Mouse (Mus musculus): ENCODE measurements around the gene Mrps31. TPM values are rescaled to one million over a fixed set of nuclear protein-coding genes. Genes with fewer than 3 reads are reported as not detected.
A peak's percentile ranks its signal among the peaks of the same experiment; 100 is the strongest.

Gene Mrps31
- 10 to 100 TPM; 21.4 to 23.3 TPM for total RNA-seq (2021)
- long read RNA-seq, experiment 1, transcript Mrps31-201 (7 exons, 1,515 nt): major isoform, 36 of 40 reads
- long read RNA-seq, experiment 1, partial matches to known transcripts: 1 of 40 reads
- long read RNA-seq, experiment 1, other reads (novel, unspliced or antisense): 3 of 40 reads
- long read RNA-seq, experiment 2, transcript Mrps31-201 (7 exons, 1,515 nt): major isoform, 24 of 26 reads
- long read RNA-seq, experiment 2, partial matches to known transcripts: 1 of 26 reads
- long read RNA-seq, experiment 2, other reads (novel, unspliced or antisense): 1 of 26 reads

DNA sequence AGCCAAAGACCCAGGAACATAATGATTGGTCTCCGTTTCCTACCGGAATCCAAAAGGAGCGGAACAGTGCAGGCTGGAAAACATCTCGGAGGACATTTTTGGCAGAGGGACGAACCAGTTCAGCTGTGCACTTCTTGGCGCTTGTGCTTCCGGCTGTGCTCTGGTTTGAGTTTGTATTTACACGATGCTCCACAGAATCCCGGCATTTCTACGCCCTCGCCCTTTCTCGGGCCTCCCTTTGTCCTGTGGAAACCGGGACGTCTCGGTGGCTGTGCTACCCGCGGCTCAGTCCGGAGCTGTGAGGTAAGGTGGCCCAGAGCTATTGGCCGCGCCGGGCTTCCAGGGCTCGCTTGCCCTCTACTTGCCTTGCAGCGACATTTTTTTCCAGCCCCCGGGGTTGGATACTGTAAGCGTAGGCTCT, at the start of gene Mrps31:
TSS of gene Mrps31 (plus strand) at position 80 of the 421 bp plus-strand sequence.
- DNase-seq (ENCODE audit: low spot score in 2 of 2): peak; percentile 89 to 92
- intact Hi-C loops (cut with DNase I): loop anchor here (2.0 kb wide), 1 partner anchor 218 kb away; the partner anchor contains the start of gene Vps36

DNA sequence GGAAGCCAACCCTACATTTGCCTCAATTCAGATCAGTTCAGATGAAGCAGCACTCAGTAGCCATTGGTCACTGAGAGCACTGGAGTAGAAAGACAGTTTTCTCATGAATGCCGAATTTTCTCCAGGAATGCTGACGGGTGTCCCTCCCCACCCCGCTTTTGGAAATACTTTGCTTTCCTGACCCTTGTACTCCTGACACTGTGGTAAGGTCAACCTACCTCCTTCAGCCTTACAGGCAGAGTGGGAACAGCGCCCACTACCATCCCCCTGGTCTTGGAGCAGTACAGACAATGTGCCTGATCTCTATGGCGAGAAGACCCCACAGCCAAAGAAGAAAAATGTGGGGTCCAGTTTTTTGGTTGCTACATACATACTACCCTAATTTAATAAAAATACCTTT, 34.9 kb upstream of the Mrps31 start:
- DNase-seq (ENCODE audit: low spot score in 2 of 2): no peak
- intact Hi-C loops (cut with DNase I): no loop called here

- intact Hi-C loops (cut with DNase I): no loop called here
- DNase-seq (ENCODE audit: low spot score in 2 of 2): peak in 1 of 2 experiments; percentile 19
These were observed 34.3 kb upstream of the Mrps31 start for GRCm38 (mm10) chr8:22376903-22377302.

- DNase-seq (ENCODE audit: low spot score in 2 of 2): peak in 1 of 2 experiments; percentile 19
These were observed 30.2 kb upstream of the Mrps31 start for GRCm38 (mm10) chr8:22380934-22381333.

DNA sequence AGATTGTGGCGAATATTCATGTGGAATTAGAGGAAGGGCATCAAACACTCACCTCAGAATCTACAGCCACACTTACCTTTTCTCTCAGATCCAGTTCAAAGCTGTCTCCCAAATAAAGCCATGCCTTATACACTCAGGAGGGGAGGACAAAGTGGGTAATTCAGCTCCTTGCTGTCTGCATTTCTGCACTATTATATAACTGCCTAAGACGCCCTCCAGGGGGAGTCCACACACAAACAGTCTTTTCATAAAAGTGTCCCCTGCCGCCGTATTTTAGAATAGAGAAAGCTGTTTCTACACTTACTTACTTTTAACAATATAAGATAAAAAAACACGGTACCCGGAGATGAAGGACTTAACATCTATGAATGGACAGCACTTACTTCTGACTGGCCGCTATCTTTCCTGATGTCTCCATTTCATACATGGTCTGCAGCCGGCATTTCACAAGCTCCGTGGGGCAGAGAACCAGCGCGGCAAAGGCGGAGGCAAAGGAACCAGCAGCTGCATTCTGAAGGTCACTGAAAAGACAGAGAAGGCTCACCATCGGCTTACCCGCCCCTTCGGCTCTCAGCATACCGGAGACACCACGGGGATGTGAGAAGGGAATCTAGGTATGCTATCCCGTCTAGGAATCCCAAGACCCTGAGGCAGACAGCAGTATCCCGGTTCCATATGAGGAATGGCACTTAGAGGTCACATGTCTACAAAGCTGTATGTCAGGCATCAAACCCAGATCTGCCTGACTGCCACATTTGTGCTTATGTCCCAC, 28.2 kb upstream of the Mrps31 start:
- DNase-seq (ENCODE audit: low spot score in 2 of 2): peak in 1 of 2 experiments; percentile 45
- intact Hi-C loops (cut with DNase I): no loop called here

More at GRCm38 (mm10) chr8:22380934-22381333, 30.2 kb upstream of the Mrps31 start:
- intact Hi-C loops (cut with DNase I): no loop called here

DNA sequence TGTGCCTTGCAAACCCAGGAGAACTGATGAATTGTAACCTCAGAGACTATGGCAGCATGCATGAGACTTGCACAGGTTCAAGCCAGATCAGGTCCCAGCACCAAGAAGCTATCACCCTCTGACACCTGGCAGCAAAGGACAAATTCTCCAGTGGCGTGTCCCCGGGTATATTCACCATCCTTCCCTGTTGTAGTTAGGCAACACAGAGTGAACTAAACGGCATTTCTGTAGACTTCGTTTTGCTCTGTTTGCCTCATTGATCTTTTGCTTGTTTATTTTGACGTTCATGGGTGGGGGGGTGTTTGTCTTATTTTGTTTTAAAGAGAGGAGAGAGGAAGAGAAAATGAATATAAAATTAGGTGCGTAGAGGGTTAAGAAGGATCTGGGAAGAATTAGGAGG, 26.0 kb upstream of the Mrps31 start:
- DNase-seq (ENCODE audit: low spot score in 2 of 2): no peak
- intact Hi-C loops (cut with DNase I): no loop called here

DNA sequence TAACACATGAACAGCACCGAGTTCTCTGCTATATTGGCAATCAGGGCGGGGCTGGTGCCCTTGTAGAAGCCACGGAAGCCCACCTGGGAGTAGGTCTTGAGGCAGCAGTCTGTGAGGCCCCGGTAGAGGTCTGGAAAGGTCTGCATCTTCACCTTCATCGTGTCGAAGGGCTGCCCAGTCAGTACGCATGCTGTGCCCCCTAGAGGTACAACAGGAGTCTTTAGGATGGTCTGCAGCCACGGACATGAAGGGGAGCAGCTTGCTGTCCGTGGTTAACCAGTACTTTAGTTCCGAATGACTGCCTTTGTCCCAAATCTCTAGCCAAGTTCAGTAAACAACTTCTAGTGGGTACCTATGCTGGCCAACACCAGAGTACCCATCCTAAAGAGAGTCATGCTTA, 21.3 kb upstream of the Mrps31 start:
- intact Hi-C loops (cut with DNase I): no loop called here
- no peak for DNase-seq (ENCODE audit: low spot score in 2 of 2)

DNA sequence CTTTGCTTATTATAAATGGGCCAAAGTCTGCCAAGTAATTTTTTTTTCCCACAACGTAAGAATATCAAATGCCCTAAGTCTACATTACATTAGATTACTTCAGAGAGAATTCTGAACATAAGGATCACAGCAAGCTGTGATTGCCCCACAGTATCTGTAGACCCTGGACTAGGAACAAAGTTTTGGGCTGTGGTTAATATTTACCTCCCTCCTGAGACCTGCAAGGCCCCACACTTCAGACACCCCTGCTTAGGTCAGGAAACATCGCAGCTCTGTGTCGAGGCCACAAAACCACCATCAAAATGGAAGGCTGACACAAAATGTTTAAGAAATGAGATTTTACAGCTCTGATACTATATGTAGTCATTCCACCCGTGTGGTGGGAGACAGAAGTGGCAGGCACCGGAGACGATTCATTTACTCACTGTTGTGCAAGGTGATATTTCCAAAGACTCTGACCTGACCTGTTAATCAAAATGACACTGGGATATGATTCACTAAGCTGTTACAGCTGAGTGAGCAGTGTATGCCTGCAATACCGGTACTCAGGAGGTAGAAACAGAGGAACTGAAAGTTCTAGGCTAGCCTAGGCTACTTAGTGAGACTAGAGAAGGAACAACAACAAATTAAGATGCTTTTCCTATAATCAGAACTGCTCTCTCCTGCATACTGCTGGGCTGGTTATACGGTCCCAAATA, 20.2 kb upstream of the Mrps31 start:
- intact Hi-C loops (cut with DNase I): no loop called here
- DNase-seq (ENCODE audit: low spot score in 2 of 2): no peak

DNA sequence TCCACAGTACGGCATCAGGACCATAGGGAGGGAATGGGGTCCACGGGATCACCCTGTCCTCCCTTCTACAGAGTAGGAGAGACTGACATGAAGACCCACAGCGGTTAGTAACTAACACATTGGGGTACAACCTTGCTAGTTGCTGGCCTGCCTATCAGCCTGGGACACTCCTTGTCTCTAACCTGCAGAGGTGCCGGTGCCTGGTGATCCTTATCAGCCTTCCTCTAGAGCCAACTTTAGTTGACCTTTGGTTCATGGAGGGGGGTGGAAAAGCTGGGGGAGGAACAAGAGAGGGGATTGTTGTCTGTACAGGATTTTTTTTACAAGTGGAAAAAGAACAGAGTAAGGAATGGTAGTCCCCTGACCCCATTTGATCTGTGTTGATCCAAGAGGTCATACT, 16.7 kb upstream of the Mrps31 start:
- intact Hi-C loops (cut with DNase I): no loop called here
- no peak for DNase-seq (ENCODE audit: low spot score in 2 of 2)

DNA sequence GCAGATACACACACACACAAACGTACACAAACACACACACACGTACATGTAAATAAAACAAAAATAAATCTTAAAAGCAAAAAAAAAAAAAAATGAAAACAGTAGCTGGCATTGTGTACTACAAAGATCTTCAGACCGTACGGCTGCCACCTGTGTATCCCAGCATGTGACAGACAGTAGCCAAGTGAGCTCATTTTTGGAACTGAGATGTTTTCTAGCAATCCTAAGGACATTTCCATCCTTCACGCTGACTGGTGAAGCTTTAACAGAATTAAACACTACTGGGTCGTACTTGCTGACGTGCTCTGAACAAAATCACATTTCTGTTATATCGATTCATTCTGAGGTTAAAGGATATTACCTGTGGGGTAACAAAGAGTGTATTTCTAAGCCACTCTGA, 15.9 kb upstream of the Mrps31 start:
- intact Hi-C loops (cut with DNase I): loop anchor here (5.0 kb wide), 1 partner anchor 203 kb away; the partner anchor contains the start of gene Vps36
- no peak for DNase-seq (ENCODE audit: low spot score in 2 of 2)

GRCm38 (mm10) chr8:22397811-22398141, 13.4 kb upstream of the Mrps31 start:
- intact Hi-C loops (cut with DNase I): loop anchor here (5.0 kb wide), 1 partner anchor 205 kb away; the partner anchor contains the start of gene Vps36
- no peak for DNase-seq (ENCODE audit: low spot score in 2 of 2)

DNA sequence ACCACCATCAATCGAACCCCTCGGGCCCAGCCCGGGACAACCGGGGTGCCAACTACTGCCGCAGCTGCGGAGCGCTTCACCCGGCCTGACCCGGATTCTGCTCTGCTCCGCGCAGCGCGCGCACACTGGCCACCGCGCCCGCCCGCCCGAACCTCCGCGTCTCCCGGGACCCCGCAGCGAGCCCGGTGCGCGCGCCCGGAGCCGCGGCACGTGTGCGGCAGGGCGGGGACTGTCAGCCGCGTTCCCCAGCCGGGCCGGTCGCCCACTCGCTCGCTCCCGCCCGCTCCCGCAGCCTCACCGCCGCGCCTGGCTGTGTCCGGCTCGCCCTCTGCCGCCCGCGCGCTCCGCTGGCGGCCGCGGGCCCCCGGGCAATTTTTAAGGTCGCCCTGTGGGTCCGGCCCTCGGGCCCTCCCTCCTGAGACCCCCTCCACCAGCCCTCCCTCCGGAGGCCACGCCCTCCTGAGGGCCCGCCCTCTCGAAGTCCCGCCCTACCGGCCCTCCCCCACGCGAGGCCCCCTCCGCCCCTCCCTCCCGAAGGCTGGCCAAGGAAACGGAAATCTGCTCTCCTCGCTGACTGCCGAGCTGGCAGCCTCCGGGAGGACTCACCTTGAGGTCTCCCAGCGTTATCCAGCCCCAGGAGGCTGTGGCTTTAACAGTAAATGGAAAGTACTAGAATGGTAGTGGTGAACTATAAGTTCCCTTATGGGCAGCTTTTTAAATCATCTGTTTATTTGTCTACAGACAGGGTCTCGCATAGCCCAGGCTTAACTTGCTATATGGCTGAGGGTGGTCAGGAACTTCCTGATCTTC, 12.8 kb upstream of the Mrps31 start, which contains the start of gene Slc25a15:
TSS of gene Slc25a15 (minus strand) at position 456 of the 810 bp plus-strand sequence.
- DNase-seq (ENCODE audit: low spot score in 2 of 2): peak; percentile 74 to 84
- intact Hi-C loops (cut with DNase I): loop anchor here (5.0 kb wide), 1 partner anchor 206 kb away; the partner anchor contains the start of gene Vps36

- intact Hi-C loops (cut with DNase I): loop anchor here (5.0 kb wide), 1 partner anchor 207 kb away; the partner anchor contains the start of gene Vps36
- DNase-seq (ENCODE audit: low spot score in 2 of 2): no peak
These were observed 11.8 kb upstream of the Mrps31 start for GRCm38 (mm10) chr8:22399285-22399880.

- no peak for DNase-seq (ENCODE audit: low spot score in 2 of 2)
- intact Hi-C loops (cut with DNase I): loop anchor here (10.0 kb wide), 1 partner anchor 406 kb away; no protein-coding TSS in a partner anchor
These were observed 10.6 kb upstream of the Mrps31 start for GRCm38 (mm10) chr8:22400593-22400992.

DNA sequence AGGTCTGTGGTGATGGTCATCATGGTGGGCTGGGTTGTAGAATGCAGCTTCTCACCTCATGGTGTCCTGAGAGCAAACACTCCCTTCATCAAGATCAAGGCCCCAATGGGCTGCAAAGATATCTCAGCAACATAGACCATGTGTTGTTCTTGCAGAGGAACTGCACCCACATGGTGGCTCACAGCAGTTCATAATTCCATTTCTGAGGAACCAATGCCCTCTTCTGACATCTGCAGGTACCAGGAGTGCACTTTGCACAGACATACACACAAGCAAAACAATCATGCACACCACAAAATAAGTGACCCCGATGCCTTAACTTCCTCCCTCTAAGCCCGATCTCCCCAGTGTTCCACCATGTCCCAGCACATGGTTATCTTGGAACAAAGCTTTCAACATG, 7.9 kb upstream of the Mrps31 start:
- intact Hi-C loops (cut with DNase I): loop anchor here (10.0 kb wide), 1 partner anchor 408 kb away; no protein-coding TSS in a partner anchor
- no peak for DNase-seq (ENCODE audit: low spot score in 2 of 2)

DNA sequence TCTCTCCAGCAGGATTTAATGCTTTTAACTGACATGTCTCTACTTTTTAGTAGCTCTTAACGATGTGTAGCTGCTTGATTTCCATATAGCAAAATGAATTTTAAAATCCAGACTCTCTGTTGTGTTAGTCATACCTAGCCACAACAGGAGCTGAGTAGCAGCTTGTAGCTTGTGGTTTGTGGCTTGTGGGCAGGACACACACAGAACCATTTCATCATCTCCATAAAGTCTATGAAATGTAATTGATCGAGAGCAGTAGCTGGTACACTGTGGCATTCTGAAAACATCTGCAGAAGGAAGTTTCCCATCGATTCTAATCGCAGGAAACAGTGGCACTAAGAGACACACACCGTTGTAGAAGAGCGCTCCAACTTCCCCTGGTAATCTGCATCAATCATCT, 5.4 kb upstream of the Mrps31 start:
- no peak for DNase-seq (ENCODE audit: low spot score in 2 of 2)
- intact Hi-C loops (cut with DNase I): loop anchor here (10.0 kb wide), 1 partner anchor 411 kb away; no protein-coding TSS in a partner anchor

DNA sequence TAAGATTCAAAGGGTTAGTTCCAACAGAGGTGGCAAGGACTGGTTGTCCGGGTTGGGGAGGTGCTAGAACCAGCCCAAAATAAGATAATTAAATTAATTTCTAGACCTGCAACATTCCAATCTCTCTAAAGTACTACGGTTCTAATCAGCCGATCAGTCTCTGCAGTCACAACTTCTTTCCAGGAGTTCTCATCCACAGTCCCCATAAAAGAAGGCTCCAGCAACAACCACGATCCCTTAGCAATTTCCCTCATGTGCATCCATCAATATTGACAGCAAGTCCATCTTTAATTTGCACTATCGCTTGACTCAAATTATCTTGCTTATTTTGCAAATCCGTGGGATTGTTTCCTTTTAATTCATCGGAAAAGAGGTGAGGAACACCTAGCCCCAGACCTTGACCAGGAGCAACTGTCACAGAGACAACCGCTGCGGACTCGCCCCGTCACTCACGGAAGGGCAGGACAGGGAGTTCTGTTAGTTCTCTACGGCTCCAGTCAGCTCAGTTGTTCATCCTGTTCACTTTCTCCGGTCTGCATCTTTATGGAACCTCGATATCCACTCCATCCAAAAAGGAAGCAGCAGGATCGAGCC, 376 bp upstream of the Mrps31 start:
- intact Hi-C loops (cut with DNase I): loop anchor here (2.0 kb wide), 1 partner anchor 218 kb away; the partner anchor contains the start of gene Vps36
- no peak for DNase-seq (ENCODE audit: low spot score in 2 of 2)

DNA sequence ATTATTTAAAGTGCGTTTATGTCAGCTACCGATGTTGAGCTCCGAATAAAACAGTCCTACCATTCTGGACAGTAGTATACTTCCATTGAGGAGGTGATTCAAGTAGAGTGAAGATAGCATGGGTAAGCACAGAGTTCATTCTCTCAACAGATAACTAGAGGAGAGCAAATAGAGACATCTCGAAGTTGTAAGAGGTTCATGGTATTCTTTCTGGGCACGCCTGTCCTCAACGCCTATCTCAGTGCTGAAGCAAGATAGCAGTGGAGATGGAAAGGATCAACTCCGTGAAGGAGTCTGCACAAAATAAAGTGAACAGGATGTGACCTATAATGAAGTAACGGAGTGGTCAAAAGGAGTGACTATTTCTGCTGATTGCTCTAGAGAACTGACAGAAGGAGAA, 810 bp downstream of the Mrps31 start:
- DNase-seq (ENCODE audit: low spot score in 2 of 2): no peak
- intact Hi-C loops (cut with DNase I): loop anchor here (2.0 kb wide), 1 partner anchor 219 kb away; the partner anchor contains the start of gene Vps36

Data from left cerebral cortex, postnatal 14 days (tissue).